Mouse (Mus musculus): ENCODE data around the gene Slc25a21.

DNA sequence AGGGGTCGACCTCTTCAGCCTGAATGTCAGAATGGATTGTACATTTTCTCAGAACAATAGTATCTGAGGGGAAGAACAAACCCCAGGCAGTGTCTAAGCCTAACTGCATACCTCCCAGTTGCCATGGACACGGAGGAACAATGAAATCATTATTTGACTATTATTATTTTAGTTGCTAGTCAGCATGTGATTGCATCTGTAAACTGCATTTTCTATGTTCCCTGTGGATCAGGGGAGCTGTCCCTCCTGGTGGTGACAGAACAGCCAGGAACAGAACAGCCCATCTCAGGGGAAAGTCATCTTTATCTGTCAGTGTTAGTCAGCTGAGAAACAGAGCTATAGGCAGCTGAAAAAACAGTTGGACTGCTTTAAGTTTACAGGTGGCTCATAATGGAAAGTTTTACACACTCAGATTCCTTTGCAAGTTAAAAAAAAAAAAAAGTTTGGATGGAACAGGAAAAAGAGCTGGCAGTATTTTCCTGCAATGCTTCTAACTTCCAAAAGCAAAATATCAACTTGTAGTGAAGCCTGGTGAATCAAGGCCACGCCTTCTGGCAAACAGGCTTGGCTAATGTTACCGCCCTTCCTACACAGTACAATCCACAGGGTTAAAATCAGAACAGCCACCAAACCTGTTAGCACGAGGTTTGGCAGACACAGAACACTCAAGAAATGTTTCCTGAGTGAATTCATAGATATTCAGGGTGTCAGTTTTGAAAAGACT lies 17.6 kb downstream of the Slc25a21 start:
- TF ChIP-seq CTCF (IDR thresholded peaks at IDR 0.05; ENCODE audit: extremely low read depth, insufficient read depth, insufficient read length, insufficient replicate concordance) (no peak), POLR2A (IDR thresholded peaks at IDR 0.05; ENCODE audit: low read depth, low read length) (no peak)

Data from spleen, adult 2 months (tissue).